Mouse (Mus musculus) kidney, adult 2 months (tissue): ENCODE measurements around the gene Npy5r.

Source experiments
- CTCF ChIP-seq: fragments of 200-500 bp; conservative IDR thresholded peaks from 2 replicates; pipeline ENCODE4 v1.5.1; 2011; ENCODE audit warnings: low read depth, mild to moderate bottlenecking, control low read depth, low read length, moderate library complexity, mixed read lengths; ENCODE audit not compliant: insufficient read depth, insufficient read length
- POLR2A ChIP-seq: fragments of 200-500 bp; IDR thresholded peaks from one replicate; pipeline ENCODE4 v1.6.1; 2011; ENCODE audit warnings: low read depth, low read length, control low read depth

GRCm38 (mm10) chr8:66729446-66729845 lies 41.5 kb upstream of the Npy5r start:
- TF ChIP-seq POLR2A (no peak), CTCF (no peak)
